Mouse (Mus musculus) CD4-positive, CD25-positive, alpha-beta regulatory T cell, adult 9 weeks (primary cell): ENCODE results near the gene Slc13a4. TPM values are rescaled to one million over a fixed set of nuclear protein-coding genes. Genes with fewer than 3 reads are reported as not detected.

Experiments used
- polyA plus RNA-seq: library from polyadenylated mRNA; unstranded; fragments of 100-300 nt; shearing (Covaris generic); gene quantifications from one replicate; pipeline ENCODE4 v1.2.1, GENCODE M21; 2017

Slc13a4 gene
- 0.14 TPM for polyA plus RNA-seq

GRCm38 (mm10) chr6:35308037-35308436 lies at the start of gene Slc13a4:
Slc13a4 (minus strand) TSS chr6:35308131.

GRCm38 (mm10) chr6:35326111-35326515 lies 18.2 kb upstream of the Slc13a4 start, which contains the start of gene Fam180a:
Fam180a (minus strand) TSS chr6:35326141.

Other genes with a start within 250 kb of the Slc13a4 start
- gene Cnot4, start 174.4 kb downstream of the Slc13a4 start, polyA plus RNA-seq: 69.1 TPM
- gene Nup205, start 130.7 kb downstream of the Slc13a4 start, polyA plus RNA-seq: 42.3 TPM
- not detected for gene Fam180a, start 18.0 kb upstream of the Slc13a4 start, polyA plus RNA-seq
- 64.8 TPM for gene Mtpn, start 231.8 kb upstream of the Slc13a4 start, polyA plus RNA-seq